Mouse (Mus musculus) brain, embryonic 14.5 days (tissue): ENCODE measurements around the gene Smc5.

Experiments
- CTCF ChIP-seq: fragments of 200-500 bp; IDR thresholded peaks from 2 replicates; pipeline ENCODE4 v1.5.1; 2012; ENCODE audit warnings: inconsistent platforms, mild to moderate bottlenecking, moderate library complexity, borderline replicate concordance; ENCODE audit not compliant: insufficient read depth, insufficient read length; ENCODE audit errors: extremely low read depth
- POLR2A ChIP-seq: fragments of 200-500 bp; IDR thresholded peaks from 2 replicates; pipeline ENCODE4 v1.6.1; 2012; ENCODE audit warnings: mild to moderate bottlenecking, inconsistent platforms, borderline replicate concordance; ENCODE audit not compliant: poor library complexity, insufficient read depth, insufficient read length, severe bottlenecking; ENCODE audit errors: extremely low read depth

GRCm38 (mm10) chr19:23299987-23300386, 26.3 kb upstream of the Smc5 start:
- TF ChIP-seq CTCF (no peak), POLR2A (no peak)
